Comparison of ENCODE assay signal across 23 mouse cellular contexts in the genomic region with DNA sequence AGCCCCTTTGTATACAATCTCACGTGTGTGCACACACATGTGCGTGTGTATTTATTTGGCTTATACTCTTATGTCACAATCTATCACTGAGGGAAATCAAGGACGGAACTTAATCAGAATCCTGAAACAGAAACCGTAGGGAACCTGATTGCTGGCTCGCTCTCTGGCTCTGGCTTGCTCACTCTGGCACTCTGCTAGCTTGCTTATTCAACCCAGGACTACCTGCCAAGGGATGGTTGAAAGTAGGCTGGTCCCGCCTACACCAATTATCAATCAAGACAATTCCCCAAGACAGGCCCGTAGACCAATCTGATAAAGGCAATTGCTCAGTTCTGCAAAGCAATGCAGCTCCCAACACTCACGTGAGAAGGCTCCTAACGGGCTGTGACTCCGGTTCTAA.
DNase-seq lines count a peak whose midpoint lies in the region; ATAC-seq lines count a peak whose summit lies in the region.
"Had no signal": no experiment of that assay in that cellular context is flagged by ENCODE, and none has a peak within 500 bp of the region (broad histone marks: within the 10 kb centered on the region; RNA-seq: fewer than 3 reads in every experiment).

No protein-coding gene starts in this region.

- no peaks in the 10 kb centered on the region for H3K36me3 ChIP-seq in forebrain, embryonic 15.5 days
- H3K36me3 ChIP-seq: heart, embryonic 15.5 days; liver, embryonic 12.5 days; stomach, embryonic 15.5 days had no signal

- no peak overlapping the region for H3K4me2 ChIP-seq in forebrain, embryonic 15.5 days (replicated peaks)
- H3K4me2 ChIP-seq: heart, embryonic 15.5 days; liver, embryonic 12.5 days; lung, embryonic 14.5 days; stomach, embryonic 15.5 days had no signal

- DNase-seq in cerebellum, postnatal 14 days = peak; percentile 75 to 81
- no peak for DNase-seq in cerebellum, adult 11-12 months
- peak; percentile 44 to 62 for DNase-seq in layer of hippocampus, adult 18-20 months (ENCODE audit: low spot score in 2 of 2)
- no peak for DNase-seq in layer of hippocampus, postnatal 25 days (ENCODE audit: extremely low spot score in 1 of 2, low spot score in 1 of 2)
- peak; percentile 62 to 69 for DNase-seq in adrenal gland, postnatal 36 days
- peak; percentile 24 to 34 for DNase-seq in layer of hippocampus, postnatal 36 days
- no peak for DNase-seq in urinary bladder, adult 18-20 months (ENCODE audit: low spot score in 2 of 2)
- DNase-seq: B cell, adult 2 months; gastrocnemius, postnatal 36 days; heart, postnatal 4 days; lung, embryonic 14.5 days; lung, postnatal 36 days; right cerebral cortex, postnatal 25 days; thymus, adult 18-20 months had no signal

- H3K4me3 ChIP-seq in forebrain, embryonic 15.5 days = no peak overlapping the region
- H3K4me3 ChIP-seq: erythroblast, embryonic 14.5 days; heart, embryonic 15.5 days; liver, embryonic 12.5 days; stomach, embryonic 15.5 days had no signal

- ATAC-seq in forebrain, embryonic 15.5 days (replicated peaks) = no peak
- ATAC-seq: forebrain, embryonic 16.5 days; hindbrain, embryonic 16.5 days; intestine, embryonic 16.5 days; liver, embryonic 12.5 days; midbrain, embryonic 16.5 days had no signal

- peaks cover 10% of the 10 kb centered on the region; the same call in 1 of the 2 replicates for H3K4me1 ChIP-seq in forebrain, embryonic 15.5 days

- H3K27me3 ChIP-seq in forebrain, embryonic 15.5 days = no peaks in the 10 kb centered on the region
- H3K27me3 ChIP-seq: heart, embryonic 15.5 days; stomach, embryonic 15.5 days had no signal

- no peak overlapping the region for H3K27ac ChIP-seq in forebrain, embryonic 15.5 days (replicated peaks)
- H3K27ac ChIP-seq: heart, embryonic 15.5 days; liver, embryonic 12.5 days; stomach, embryonic 15.5 days had no signal

- no peaks in the 10 kb centered on the region for H3K9me3 ChIP-seq in forebrain, embryonic 15.5 days
- H3K9me3 ChIP-seq: heart, embryonic 15.5 days; liver, embryonic 12.5 days; stomach, embryonic 15.5 days had no signal

- WGBS in forebrain, embryonic 15.5 days = 84% methylated on average over 10 of the region's 10 CpGs

- no peak overlapping the region for H3K9ac ChIP-seq in forebrain, embryonic 15.5 days (replicated peaks)
- H3K9ac ChIP-seq: heart, embryonic 15.5 days; liver, embryonic 12.5 days; lung, embryonic 14.5 days; stomach, embryonic 15.5 days had no signal

Comparison
In these comparisons a context has a peak if more than half of its experiments do, and no peak if none do; other contexts are left out.
1. DNase-seq: peak in cerebellum, postnatal 14 days (2 of 2), layer of hippocampus, adult 18-20 months (2 of 2), adrenal gland, postnatal 36 days (2 of 2) and layer of hippocampus, postnatal 36 days (2 of 2); none in cerebellum, adult 11-12 months (single experiment), layer of hippocampus, postnatal 25 days (0 of 2) and urinary bladder, adult 18-20 months (0 of 2).